Mouse (Mus musculus) liver, embryonic 14.5 days (tissue): Measurements from ENCODE around the gene Celf2.

Source experiments
- CTCF ChIP-seq: IDR thresholded peaks from 2 replicates; pipeline ENCODE4 v1.5.1; 2016; ENCODE audit warnings: antibody characterized with exemption, low read depth, control low read depth
- EP300 ChIP-seq: IDR thresholded peaks from 2 replicates; pipeline ENCODE4 v1.6.1; 2016; ENCODE audit warnings: antibody characterized with exemption, low read depth

GRCm38 (mm10) chr2:7171087-7171696, 338.2 kb downstream of the Celf2 start:
- no peak for TF ChIP-seq EP300
- no peak for TF ChIP-seq CTCF
